In the genomic region with DNA sequence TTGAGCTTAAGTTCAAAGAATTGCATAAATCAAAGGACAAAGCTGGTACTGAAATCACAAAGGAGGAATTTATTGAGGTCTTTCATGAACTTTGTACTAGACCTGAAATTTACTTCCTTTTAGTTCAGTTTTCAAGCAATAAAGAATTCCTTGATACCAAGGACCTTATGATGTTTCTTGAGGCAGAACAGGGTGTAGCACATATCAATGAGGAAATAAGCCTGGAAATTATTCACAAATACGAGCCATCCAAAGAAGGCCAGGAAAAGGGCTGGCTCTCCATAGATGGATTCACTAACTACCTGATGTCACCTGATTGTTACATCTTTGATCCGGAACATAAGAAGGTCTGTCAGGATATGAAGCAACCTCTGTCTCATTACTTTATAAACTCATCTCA, we compare ENCODE assay signal across 32 mouse cellular contexts.
"Had no signal": no experiment of that assay in that cellular context is flagged by ENCODE, and none has a peak within 500 bp of the region (broad histone marks: within the 10 kb centered on the region; RNA-seq: fewer than 3 reads in every experiment).

No protein-coding gene starts in this region.

- H3K36me3 ChIP-seq: liver, embryonic 13.5 days had no signal

- ATAC-seq: liver, embryonic 12.5 days; liver, postnatal 0 days; lung, postnatal 0 days; midbrain, embryonic 13.5 days; midbrain, embryonic 15.5 days; midbrain, embryonic 16.5 days had no signal

- H3K4me2 ChIP-seq: limb, embryonic 12.5 days; limb, embryonic 13.5 days; limb, embryonic 15.5 days; liver, embryonic 11.5 days; liver, embryonic 12.5 days; liver, embryonic 13.5 days; liver, embryonic 15.5 days; lung, embryonic 14.5 days; lung, embryonic 15.5 days; midbrain, embryonic 11.5 days; midbrain, embryonic 12.5 days; midbrain, embryonic 13.5 days; midbrain, embryonic 15.5 days; neural tube, embryonic 12.5 days had no signal

- H3K4me3 ChIP-seq: limb, embryonic 10.5 days; limb, embryonic 12.5 days; limb, embryonic 13.5 days; limb, embryonic 15.5 days; liver, embryonic 12.5 days; liver, embryonic 13.5 days; liver, embryonic 15.5 days; lung, embryonic 15.5 days; megakaryocyte, embryonic 14.5 days; midbrain, embryonic 10.5 days; midbrain, embryonic 12.5 days; midbrain, embryonic 13.5 days; midbrain, embryonic 15.5 days; myocyte; neural tube, embryonic 12.5 days had no signal

- H3K9ac ChIP-seq: limb, embryonic 12.5 days; limb, embryonic 13.5 days; limb, embryonic 15.5 days; liver, embryonic 12.5 days; liver, embryonic 13.5 days; liver, embryonic 14.5 days; liver, embryonic 15.5 days; liver, postnatal 0 days; lung, embryonic 14.5 days; lung, embryonic 15.5 days; midbrain, embryonic 12.5 days; midbrain, embryonic 13.5 days; midbrain, embryonic 15.5 days; neural tube, embryonic 12.5 days had no signal

- H3K9me3 ChIP-seq: limb, embryonic 10.5 days; limb, embryonic 12.5 days; limb, embryonic 13.5 days; limb, embryonic 15.5 days; liver, embryonic 12.5 days; liver, embryonic 13.5 days; liver, embryonic 15.5 days; lung, embryonic 15.5 days; megakaryocyte, embryonic 14.5 days; midbrain, embryonic 10.5 days; midbrain, embryonic 12.5 days; midbrain, embryonic 13.5 days; midbrain, embryonic 15.5 days; neural tube, embryonic 12.5 days had no signal

- DNase-seq: left cerebral cortex, postnatal 4 days; liver; liver, embryonic 13.5 days; liver, postnatal 0 days; lung, adult 18-20 months; lung, adult 2 months; lung, embryonic 14.5 days; lung, postnatal 10 days; lung, postnatal 14 days; lung, postnatal 36 days; lung, postnatal 4 days; midbrain, embryonic 14.5 days had no signal

- H3K27ac ChIP-seq: limb, embryonic 10.5 days; limb, embryonic 12.5 days; limb, embryonic 13.5 days; limb, embryonic 15.5 days; liver, embryonic 12.5 days; liver, embryonic 13.5 days; liver, embryonic 14.5 days; liver, embryonic 15.5 days; lung, embryonic 15.5 days; macrophage; midbrain, embryonic 10.5 days; midbrain, embryonic 12.5 days; midbrain, embryonic 13.5 days; midbrain, embryonic 15.5 days; neural tube, embryonic 12.5 days had no signal

- H3K4me1 ChIP-seq: limb, embryonic 10.5 days; limb, embryonic 12.5 days; limb, embryonic 15.5 days; liver, embryonic 12.5 days; liver, embryonic 13.5 days; liver, embryonic 15.5 days; megakaryocyte, embryonic 14.5 days; midbrain, embryonic 10.5 days; midbrain, embryonic 12.5 days; midbrain, embryonic 13.5 days; midbrain, embryonic 15.5 days; neural tube, embryonic 12.5 days had no signal

- H3K27me3 ChIP-seq: limb, embryonic 12.5 days; limb, embryonic 13.5 days; limb, embryonic 15.5 days; liver, embryonic 12.5 days; liver, embryonic 13.5 days; liver, embryonic 15.5 days; lung, embryonic 15.5 days; megakaryocyte, embryonic 14.5 days; midbrain, embryonic 12.5 days; midbrain, embryonic 13.5 days; midbrain, embryonic 15.5 days; neural tube, embryonic 12.5 days had no signal
